Comparison of ENCODE assay signal across 8 mouse cellular contexts in genomic region chr11:116086258-116087193, GRCm38 (mm10). TPM values are rescaled to one million over a fixed set of nuclear protein-coding genes. Genes with fewer than 3 reads are reported as not detected.
DNase-seq lines count a peak whose midpoint lies in the region; ATAC-seq lines count a peak whose summit lies in the region.

Wbp2 (minus strand) TSS chr11:116086995.

- H3K27ac ChIP-seq in lung, embryonic 16.5 days (ENCODE audit: low read length) = peak within 1 kb of the TSS; percentile 91

- ATAC-seq in hematopoietic stem cell, adult 5-6 weeks (replicated peaks in 1 of 2; ENCODE audit: insufficient read depth in 1 of 2, low FRiP score in 2 of 2, low TSS enrichment in 1 of 2, low read depth in 1 of 2, poor library complexity in 2 of 2, severe bottlenecking in 2 of 2) = peak; percentile 95 to 96
- peak; percentile 98 for ATAC-seq in lung, embryonic 16.5 days (ENCODE audit: low read depth)

- peak within 1 kb of the TSS; percentile 70 for H3K4me2 ChIP-seq in lung, embryonic 16.5 days (ENCODE audit: low read depth, low read length)

- no peaks in the 10 kb centered on the region for H3K27me3 ChIP-seq in lung, embryonic 16.5 days (ENCODE audit: control insufficient read depth, insufficient read depth, low read depth, low read length)

- peaks cover 19% of the 10 kb centered on the region for H3K36me3 ChIP-seq in lung, embryonic 16.5 days (ENCODE audit: control insufficient read depth, insufficient read depth, low read length)

- peaks cover 12% of the 10 kb centered on the region for H3K4me1 ChIP-seq in lung, embryonic 16.5 days (replicated peaks; ENCODE audit: control insufficient read depth, insufficient read depth, low read length)

- peak within 1 kb of the TSS; percentile 63 for H3K9ac ChIP-seq in lung, embryonic 16.5 days (ENCODE audit: low read length)

- WGBS in lung, embryonic 16.5 days = 3% methylated on average over 38 of the region's 43 CpGs

- H3K4me3 ChIP-seq in lung, embryonic 16.5 days (ENCODE audit: low read length) = peak within 1 kb of the TSS; percentile 59

- DNase-seq in MEL-GATA-1-ER (ENCODE audit: extremely low read depth, low read depth) = peak; percentile 99
- peak; percentile 95 for DNase-seq in cerebellum, adult 8-10 months
- peak; percentile 99 for DNase-seq in forelimb bud, embryonic 11.5 days (ENCODE audit: low read depth, low spot score)
- peak; percentile 99 for DNase-seq in layer of hippocampus, adult 9-10 months (ENCODE audit: low spot score)
- DNase-seq in ovary, postnatal 10 days (ENCODE audit: low spot score) = peak; percentile 88
- DNase-seq in thymus, postnatal 10 days (ENCODE audit: low spot score in 2 of 2) = peak; percentile 95 to 98

- no peaks in the 10 kb centered on the region for H3K9me3 ChIP-seq in lung, embryonic 16.5 days (ENCODE audit: control insufficient read depth, low read length)

RNA-seq across cellular contexts. Expression of gene Wbp2, which starts in this region (rescaled TPM):
- total RNA-seq in hematopoietic stem cell, adult 5-6 weeks (2017) = 38.6 and 44.8 TPM in 2 replicates
- 95.4 and 98.9 TPM in 2 replicates for polyA plus RNA-seq in lung, embryonic 16.5 days (2015; fragmentation: Nextera tagmentation; extraction: Ambion mirVana)

Comparison
In these comparisons a context has a peak if more than half of its experiments do, and no peak if none do; other contexts are left out.
1. Peak in every context shown above with its lines: DNase-seq, ATAC-seq, H3K4me3 ChIP-seq and H3K27ac ChIP-seq.